Mouse (Mus musculus) urinary bladder, adult 2 months (tissue): ENCODE results near the gene Ube2g2. TPM values are rescaled to one million over a fixed set of nuclear protein-coding genes. Genes with fewer than 3 reads are reported as not detected.
"Not testable (repeated sequence)": the region's sequence is repeated elsewhere in the genome, so short reads cannot be mapped to it uniquely, and the experiment has no call there.

Experiments used
- DNase-seq: peaks from one replicate; pipeline ENCODE4 v3.0.0; 2022; ENCODE audit warnings: low spot score
- polyA plus RNA-seq: library from polyadenylated mRNA; depleted of rRNA; stranded (reverse); fragments of >200 nt; gene quantifications from 2 replicates; pipeline ENCODE4 v1.2.3, GENCODE M21; 2012

Gene Ube2g2
- polyA plus RNA-seq, 1 experiment, result 42.8 TPM

DNA sequence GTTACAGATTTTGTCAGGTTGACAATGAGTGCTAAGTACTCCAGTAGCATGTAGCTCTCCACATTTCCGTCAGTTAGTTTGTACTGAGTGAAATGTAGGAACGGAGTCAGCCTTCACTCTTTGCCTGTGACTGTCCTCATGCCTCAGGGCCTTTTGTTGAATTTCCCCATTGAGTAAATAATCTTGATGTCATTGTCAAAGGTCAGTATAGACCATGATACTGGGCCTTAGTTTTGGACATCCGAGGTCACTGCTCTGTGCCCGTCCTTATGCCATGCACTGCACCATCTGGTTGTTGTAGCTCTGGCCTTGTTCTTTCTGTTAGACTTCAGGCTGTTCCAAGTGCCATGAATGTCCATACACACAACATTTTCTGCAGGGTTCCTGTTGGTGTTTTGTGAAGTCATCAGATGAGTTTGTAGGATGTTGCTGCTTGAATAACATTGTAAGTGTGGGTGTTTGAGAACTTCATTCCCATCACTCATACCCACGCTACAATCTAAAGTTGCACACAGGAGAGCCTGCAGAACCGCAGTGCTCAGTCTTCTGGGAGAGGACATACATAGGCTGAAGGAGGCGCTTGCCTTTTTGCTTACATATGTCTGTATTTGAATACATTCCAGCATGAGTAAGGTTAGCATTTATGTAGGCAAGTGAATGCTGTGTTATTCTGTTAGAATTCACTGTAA is 14.3 kb downstream of the Ube2g2 start:
- no peak for DNase-seq

DNA sequence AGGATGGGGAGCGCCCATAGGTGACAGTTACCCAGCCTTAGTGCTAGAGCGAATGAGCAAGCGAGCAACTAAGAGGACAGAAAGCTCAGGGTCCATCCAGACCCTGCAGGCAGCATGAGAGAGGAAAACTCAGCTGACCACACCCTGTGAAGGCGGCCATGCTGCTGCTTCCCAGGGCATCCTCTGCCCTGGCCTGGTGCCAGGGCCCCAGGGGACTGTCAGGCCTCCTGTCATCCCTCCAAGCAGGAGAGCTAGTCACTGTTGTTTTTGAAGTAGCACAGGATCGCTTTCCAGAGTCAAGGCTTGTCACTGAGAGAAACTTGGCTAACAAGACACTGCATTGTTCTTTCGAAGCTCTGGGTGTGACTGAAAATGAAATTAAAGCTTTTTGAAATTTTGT is 16.9 kb downstream of the Ube2g2 start:
- DNase-seq, result no peak

DNA sequence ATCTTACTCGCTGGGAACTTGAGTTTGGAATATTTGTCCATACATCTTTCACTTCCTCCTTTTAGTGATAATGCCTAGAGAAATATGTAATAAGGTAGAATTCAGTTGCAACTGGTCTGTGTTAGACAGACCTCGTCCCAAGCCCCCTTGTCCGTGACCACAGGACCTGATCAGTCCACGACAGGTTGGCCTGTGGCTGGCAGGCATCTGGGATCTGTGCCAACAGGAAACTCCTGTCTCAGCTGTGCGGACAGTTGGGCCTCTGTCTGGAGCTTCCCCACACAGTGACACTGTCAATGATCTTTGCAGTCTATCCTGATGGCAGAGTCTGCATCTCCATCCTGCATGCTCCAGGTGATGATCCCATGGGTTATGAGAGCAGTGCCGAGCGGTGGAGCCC is 21.1 kb downstream of the Ube2g2 start:
- DNase-seq, result no peak

DNA sequence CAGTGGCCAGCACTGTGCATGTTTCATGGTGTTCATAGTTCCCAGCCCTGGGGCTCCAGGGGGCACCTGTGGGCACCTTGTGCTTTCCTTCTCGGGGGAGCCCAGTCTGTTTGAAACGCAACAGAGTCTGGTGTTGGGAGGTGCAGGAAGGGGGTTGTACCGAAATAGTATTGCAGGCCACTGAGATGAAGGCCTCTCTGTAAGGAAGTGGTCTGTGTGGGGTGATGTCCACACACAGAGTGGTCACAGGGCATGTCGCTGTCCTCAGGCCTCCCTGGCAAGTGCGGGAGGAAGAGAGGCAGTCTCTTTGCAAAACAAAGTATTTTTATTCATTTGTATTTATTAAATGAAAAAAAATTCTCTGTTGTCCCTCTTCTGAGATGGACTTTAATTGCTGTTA is 23.5 kb downstream of the Ube2g2 start:
- no peak for DNase-seq

DNA sequence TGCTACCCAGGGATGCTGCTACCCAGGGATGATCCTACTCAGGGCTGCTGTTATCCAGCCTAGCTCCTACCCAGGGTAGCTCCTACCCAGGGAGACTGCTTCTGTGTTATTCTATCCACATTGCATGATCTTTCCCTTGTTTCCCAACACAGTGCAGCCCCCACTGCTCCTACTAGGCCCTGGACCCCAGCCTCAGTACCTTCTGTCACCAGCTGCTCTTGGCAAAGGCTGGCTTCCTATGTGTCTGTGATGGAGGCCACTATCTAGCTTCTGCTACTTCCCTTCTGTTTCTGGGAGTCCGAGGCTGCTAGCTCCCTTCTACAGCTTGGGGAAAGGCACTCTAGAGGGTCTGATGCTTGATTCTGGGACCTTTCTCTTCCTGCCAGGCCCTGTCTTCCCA is 25.4 kb downstream of the Ube2g2 start:
- no peak for DNase-seq

DNA sequence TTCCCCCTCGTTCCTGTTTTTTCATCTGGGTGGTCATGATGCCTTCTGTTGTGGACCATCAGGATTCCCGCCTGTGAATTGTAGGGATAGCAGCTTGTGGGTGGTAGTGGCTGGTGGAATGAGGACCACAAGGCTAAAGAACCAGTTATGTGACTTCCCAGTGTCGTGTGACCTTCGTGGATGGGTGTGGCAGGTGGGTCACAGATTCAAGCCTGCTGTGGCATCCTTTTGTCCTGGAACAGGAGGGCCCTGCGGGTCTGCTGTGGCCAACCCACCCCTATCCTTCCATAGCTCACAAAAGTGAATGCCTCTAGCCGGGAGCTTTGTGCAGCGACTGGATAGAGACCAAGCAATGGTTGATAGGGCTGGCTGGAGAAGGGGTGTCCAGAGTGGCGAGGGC is 25.8 kb downstream of the Ube2g2 start:
- no peak for DNase-seq

DNA sequence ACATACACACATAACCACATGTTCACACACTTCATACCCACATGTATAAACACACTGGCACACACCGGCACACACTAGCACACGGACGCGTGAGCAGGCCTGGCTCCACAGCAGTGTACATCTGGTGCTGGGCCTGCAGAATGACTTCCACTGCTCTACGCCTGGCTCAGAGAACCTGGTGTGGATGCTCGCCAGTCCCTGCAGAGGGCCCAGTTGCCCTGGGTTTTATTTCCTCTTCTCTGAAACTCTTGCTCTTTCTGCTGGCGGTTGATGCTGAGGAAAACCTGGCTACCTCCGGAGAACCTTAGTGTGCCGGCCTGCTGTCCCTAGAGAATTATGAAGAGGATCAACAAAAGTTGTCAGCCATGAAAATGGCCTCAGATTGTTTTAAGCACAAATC is 30.0 kb downstream of the Ube2g2 start:
- no peak for DNase-seq

DNA sequence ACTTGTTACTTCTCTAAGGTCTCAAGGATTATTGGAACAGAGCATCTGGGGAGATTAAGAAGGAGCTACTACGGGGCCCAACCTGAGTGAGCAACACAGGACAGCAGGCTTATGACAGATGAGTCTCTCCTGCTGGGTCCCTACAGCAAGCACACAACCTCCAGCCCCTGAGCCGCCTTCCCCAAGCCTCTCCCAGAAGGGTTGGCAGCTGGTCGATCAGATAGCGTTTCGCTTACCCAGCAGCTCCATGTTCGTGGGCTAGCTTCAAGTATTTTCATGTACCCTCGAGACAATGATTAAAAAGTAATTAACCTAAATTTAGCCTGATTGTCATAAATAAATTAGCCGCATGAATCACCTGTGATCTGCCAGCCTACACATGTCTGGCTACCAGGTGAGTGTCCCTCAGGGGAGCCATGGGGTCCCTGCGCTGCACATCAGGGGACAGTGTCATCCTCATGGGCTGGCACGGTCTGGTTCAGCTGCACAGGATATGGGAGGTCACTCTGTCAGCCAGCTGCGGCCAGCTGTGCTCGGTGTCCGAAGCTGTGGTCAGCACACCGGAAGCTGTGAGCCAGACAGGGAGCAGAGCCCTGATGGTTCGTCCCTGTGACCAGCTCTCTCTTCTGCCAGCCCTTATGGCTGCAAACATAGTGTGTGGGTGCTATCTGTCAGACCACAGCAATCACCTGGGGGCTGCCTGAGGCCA is 36.4 kb downstream of the Ube2g2 start:
- no peak for DNase-seq

DNA sequence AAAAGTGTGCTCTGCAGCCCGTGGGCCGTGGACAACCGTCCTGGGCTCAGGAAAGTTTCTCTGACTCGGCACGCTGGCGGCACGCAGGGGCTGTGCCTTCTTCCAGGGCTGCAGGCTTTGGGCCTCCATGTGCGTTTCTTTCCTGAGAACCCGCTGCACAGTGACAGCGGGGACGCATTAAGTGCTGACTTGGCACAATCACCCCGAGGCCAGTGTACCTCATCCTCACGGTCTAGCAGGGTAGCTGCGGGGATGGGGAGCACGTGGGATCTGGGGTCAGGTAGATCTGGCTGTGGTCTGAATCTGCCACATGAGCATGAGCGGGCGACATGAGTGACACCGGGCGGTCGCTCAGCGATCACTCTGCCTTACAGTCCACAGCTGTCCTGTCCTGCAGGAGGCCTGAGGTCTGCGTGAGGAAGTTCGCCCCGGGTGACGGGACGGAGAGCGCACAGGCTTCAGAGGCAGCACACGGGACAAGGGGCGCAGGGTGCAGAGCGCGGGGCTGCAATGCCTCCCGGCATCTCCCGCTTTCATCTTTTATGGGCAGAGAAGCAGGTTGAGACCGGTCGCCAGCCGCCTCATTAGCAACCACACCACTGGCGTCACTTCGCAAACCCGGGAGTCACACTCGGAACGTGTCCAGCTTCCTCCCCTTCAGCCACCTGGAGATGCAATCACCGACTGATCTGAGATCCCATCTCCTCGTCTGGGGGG is 42.0 kb downstream of the Ube2g2 start:
- DNase-seq, result no peak

DNA sequence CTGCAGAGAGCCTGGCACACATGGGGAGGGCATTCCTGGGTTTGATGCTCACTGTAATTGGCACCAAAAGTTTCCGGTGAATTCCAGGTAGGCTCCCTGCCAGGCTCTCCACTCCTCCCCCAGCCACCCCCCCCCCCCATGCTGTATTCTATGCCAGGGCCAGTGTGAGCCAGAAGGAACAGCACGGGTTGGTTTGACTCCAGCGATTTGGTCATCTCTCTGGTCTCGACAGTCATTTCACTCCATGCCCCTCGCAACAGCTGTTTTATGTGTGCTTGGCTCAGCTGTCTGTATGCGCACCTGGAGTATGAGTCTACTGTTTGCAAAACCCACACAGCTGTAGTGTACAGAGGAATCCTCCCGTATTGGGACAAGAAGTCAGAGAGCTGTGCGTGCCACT is 44.3 kb downstream of the Ube2g2 start:
- no peak for DNase-seq

DNA sequence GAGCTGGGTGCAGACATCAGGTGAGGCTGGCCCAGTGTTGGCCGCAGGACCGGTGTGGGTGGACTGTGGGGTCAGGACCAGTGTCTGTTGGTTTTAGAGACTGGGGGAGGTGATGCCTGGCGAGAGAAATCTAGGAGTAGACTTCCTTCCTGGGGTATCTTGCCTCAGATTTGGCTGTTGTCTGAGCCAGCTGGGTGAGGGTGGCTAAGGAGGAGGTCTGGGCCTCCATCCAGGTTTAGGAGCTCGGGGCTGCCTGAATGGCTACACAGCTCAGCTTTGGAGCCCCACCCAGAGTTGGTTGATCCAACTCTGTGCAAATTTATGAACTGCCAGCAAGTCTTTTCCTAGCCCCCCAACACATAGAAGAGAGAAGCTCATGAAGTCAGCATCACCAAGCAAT is 45.3 kb downstream of the Ube2g2 start:
- no peak for DNase-seq

DNA sequence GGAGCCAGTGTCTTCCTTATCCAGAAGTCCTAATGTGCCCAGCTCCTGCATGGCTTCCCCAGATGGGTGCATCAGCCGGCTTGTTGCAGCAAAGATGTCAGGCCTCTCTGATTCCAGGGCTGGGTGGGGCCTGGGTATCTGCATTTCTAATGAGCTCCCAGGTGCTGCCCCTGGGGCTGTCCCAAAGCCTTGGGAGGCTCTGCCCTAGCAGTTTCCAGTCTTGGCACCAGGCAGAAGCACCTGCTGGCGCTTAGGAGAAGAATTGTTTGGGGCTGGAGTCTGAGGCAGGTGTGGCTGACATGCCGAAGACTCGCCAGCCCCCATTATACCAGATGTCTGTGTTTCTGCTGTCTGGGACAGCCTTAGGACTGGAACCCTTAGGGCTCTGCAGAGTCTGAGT is 48.6 kb downstream of the Ube2g2 start:
- DNase-seq, result no peak

DNA sequence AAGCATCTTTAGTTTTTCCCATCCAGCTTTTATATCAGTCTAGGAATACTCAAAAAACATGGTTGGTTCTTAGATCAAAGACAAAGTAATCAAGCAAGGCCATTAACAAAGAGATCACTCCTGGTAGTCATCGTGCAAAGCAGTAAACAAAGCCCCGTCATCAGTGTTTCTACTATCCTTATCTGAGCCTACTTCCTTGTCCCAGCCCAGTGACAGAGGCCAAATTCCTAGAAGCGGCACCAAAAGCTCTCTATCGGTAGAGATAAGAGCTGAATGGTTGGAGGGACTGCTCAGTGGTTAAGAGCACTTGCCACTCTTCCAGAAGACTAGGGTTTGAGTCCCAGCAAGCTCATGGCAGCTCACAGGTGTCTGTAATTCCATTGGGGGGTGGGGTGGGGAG is 49.4 kb downstream of the Ube2g2 start:
- no peak for DNase-seq

DNA sequence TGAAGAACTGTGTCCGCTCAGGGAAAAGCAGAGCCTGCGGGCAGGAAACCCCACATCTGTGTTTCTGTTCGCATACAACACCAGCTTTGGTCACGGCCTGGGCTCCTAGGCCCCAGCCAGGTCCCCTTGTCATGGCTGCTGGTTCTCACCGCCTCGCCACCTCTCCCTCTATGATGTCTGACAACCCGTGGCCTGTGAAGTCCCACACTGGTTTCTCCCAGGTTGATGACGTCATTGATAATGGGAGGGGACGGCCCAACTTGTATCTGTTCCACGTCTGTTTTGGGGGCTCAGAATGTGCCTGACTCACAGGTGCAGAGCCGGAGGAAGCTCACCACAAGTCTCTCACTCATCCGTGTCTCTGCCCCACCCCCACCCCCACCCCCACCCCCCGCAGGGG is 51.7 kb downstream of the Ube2g2 start:
- DNase-seq, result no peak

DNA sequence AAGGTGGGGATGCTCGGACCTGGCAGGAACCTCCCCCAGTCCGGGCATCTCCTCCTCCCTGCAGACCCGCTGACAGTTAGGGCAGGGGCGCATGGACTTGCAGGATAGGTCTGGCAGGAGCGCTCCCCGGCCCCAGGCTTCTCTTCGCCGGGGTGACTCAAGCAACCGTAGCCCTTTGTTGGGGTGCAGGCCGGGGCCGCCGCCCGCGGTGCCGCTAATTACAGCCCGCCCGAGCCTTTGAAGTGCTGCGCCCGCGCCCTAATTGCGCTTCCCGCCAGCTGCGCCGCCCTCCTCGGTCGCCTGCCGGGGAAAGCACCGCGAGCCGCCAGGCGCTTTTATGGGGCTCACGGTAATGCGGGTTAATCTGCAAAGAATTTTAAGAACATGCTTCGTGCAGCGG is 55.5 kb downstream of the Ube2g2 start:
- DNase-seq, result no peak

DNA sequence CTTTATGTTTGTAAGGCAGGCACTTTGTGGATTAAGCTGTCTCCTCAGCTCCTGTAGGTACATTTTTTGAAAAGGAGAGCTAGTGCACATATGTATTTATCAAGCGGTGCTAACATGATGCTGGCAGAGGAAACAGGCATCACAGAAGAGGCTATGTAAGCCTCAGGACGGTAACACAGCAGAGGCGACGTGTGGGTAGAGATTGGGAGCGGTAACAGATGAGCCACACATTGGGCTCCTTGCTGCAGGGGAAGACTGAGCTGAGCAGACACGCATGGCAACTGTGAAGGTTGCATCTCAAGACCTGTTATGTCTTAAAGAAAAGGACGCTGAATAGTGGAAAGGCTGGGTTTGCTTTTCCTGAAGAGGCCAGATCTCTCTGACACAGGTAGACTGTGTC is 60.9 kb downstream of the Ube2g2 start:
- no peak for DNase-seq

DNA sequence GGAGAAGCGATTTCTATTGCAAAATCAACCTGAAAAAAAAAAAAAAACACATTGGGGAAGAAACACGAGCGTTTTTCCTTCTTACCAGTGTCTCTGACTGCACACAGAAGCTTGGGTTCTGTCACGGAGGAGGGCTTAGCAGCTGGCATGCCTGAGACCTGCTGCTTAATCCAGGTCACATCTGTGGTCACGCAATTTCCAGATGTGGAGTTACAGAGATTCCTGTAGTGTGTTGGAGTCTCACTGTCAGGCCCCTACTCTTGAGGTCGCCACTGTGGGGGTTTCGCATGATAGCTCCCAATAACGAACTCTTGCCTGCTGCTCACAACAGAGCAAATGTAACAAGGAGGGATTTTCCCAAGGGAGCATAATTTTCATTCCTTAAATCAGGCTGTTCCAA is 62.1 kb downstream of the Ube2g2 start:
- no peak for DNase-seq

DNA sequence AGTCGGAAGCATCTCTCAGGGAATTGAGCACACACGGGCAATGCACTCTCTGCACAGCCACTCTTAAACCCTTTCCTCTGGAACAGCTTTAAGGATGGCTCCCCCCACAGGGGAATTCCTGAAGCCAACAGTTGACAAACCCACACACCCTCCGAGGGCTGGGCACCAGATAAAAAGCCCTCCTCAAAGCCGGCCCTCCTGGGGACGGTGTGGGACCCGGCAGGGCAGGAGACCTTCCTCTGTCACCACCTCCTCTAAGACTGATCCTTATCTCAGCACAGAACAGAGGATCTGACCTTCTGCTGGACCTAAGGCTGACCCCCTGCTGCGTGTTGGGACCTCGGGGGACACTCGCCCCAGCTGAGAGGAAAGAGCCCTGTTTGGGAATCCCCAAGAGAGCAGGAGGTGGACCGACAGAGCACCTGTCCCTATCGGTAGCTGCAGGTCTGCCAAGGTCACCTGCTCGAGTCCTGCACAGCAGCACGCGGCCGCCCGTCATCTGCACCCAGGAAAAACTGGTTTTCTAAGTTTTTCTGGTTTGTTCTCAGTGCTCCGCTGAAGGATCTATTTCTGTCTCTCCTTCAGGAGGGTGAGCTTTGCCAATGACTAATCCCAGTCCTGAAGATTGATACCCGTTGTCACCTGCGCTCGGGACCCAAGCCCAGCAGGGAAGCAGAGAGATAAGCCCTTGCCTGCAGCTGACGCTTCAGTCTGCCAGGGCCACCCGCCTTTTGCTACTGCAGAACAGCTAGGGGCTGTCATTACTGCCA is 64.0 kb downstream of the Ube2g2 start, which contains the start of gene Tspear:
TSS of gene Tspear (plus strand) at position 675 of the 770 bp plus-strand sequence.
- peak; percentile 42 for DNase-seq

DNA sequence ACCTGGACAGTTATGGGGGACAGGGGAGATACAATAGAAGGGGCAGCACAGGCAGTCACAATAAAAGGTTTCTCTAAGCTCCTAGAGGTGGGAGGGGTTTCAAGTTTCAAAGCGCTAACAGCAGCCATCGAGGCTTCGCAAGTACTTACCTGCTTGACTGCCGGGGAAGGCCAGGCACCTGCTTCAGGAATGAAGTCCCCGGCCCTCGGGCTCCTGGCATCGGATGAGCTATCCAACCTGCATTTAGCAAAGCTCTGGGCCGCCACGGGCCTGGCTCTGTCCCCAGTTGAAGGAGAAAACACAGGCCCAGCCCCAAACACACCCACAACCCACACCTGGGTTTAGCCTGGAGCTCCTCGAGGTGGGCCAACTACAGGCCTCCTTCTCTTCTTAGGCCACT is 64.9 kb downstream of the Ube2g2 start:
- no peak for DNase-seq

DNA sequence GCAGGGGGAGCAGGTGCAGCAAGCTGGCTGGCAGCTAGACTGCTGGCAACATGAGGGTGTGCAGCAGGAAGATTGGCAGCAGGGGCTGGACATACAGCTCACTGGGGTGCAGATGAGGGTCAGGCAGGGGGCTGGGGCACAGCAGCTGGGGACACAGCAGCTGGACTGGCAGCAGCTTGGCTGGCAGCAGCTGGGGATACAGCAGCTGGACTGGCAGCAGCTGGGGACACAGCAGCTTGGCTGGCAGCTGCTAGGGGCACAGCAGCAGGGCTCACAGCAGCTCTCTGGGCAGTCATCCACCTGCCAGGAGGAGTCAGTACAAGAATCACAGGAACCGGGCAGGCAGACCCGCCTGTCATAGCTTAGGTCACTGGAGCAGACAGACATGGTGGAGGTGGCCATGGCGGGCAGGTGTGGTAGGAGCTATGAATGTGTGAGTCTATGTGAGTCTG is 68.3 kb downstream of the Ube2g2 start, which contains the start of gene Gm19402:
TSS of gene Gm19402 (minus strand) at position 402 of the 452 bp plus-strand sequence.
- not testable (repeated sequence) for DNase-seq
